Mouse (Mus musculus) forelimb bud, embryonic 11.5 days (tissue): ENCODE data around the gene Mctp1.
"Not testable (repeated sequence)": the region's sequence is repeated elsewhere in the genome, so short reads cannot be mapped to it uniquely, and the experiment has no call there.

Experiments used
- DNase-seq: peaks from one replicate; pipeline ENCODE4 v3.0.0-alpha.2; 2012; ENCODE audit warnings: low read depth, low spot score

The Mctp1 gene

GRCm38 (mm10) chr13:76481601-76482000 is 97.3 kb downstream of the Mctp1 start:
- DNase-seq = no peak

GRCm38 (mm10) chr13:76482998-76483397 is 98.7 kb downstream of the Mctp1 start:
- DNase-seq = no peak

- no peak for DNase-seq
Measured at GRCm38 (mm10) chr13:76484086-76484709, 99.9 kb downstream of the Mctp1 start.

GRCm38 (mm10) chr13:76515896-76516295 is 131.6 kb downstream of the Mctp1 start:
- no peak for DNase-seq

GRCm38 (mm10) chr13:76523170-76523569 is 138.8 kb downstream of the Mctp1 start:
- DNase-seq = no peak

GRCm38 (mm10) chr13:76527326-76527725 is 143.0 kb downstream of the Mctp1 start:
- no peak for DNase-seq

GRCm38 (mm10) chr13:76527751-76528150 is 143.4 kb downstream of the Mctp1 start:
- DNase-seq = no peak

GRCm38 (mm10) chr13:76529915-76530314 is 145.6 kb downstream of the Mctp1 start:
- DNase-seq = no peak

GRCm38 (mm10) chr13:76530867-76531504 is 146.7 kb downstream of the Mctp1 start:
- DNase-seq = no peak

GRCm38 (mm10) chr13:76547854-76548253 is 163.5 kb downstream of the Mctp1 start:
- no peak for DNase-seq

GRCm38 (mm10) chr13:76560918-76561317 is 176.6 kb downstream of the Mctp1 start:
- DNase-seq = no peak

GRCm38 (mm10) chr13:76561594-76561993 is 177.3 kb downstream of the Mctp1 start:
- DNase-seq = no peak

GRCm38 (mm10) chr13:76564061-76564460 is 179.7 kb downstream of the Mctp1 start:
- no peak for DNase-seq

- no peak for DNase-seq
Measured at GRCm38 (mm10) chr13:76566024-76566423, 181.7 kb downstream of the Mctp1 start.

GRCm38 (mm10) chr13:76567448-76567847 is 183.1 kb downstream of the Mctp1 start:
- no peak for DNase-seq

- no peak for DNase-seq
Measured at GRCm38 (mm10) chr13:76568569-76569211, 184.4 kb downstream of the Mctp1 start.

- no peak for DNase-seq
Measured at GRCm38 (mm10) chr13:76579414-76579813, 195.1 kb downstream of the Mctp1 start.

GRCm38 (mm10) chr13:76585447-76585846 is 201.1 kb downstream of the Mctp1 start:
- no peak for DNase-seq

GRCm38 (mm10) chr13:76590709-76591108 is 206.4 kb downstream of the Mctp1 start:
- not testable (repeated sequence) for DNase-seq

GRCm38 (mm10) chr13:76591189-76591588 is 206.9 kb downstream of the Mctp1 start:
- no peak for DNase-seq

- no peak for DNase-seq
Measured at GRCm38 (mm10) chr13:76591692-76592091, 207.4 kb downstream of the Mctp1 start.

- no peak for DNase-seq
Measured at GRCm38 (mm10) chr13:76592908-76593307, 208.6 kb downstream of the Mctp1 start.

- no peak for DNase-seq
Measured at GRCm38 (mm10) chr13:76597005-76597404, 212.7 kb downstream of the Mctp1 start.
